Mouse (Mus musculus) heart, postnatal 0 days (tissue): ENCODE results near the gene Alkbh6. TPM values are rescaled to one million over a fixed set of nuclear protein-coding genes. Genes with fewer than 3 reads are reported as not detected.

Experiments
- ATAC-seq: fragments of 200-750 bp; cut with Nextera tagmentation; 2 replicates; pipeline ENCODE4 v1.8.0; 2017; ENCODE audit warnings: low read depth, moderate number of reproducible peaks, moderate library complexity; ENCODE audit not compliant: insufficient read depth
- DNase-seq: peaks from one replicate; pipeline ENCODE4 v3.0.0-alpha.2; 2016; ENCODE audit warnings: low spot score
- H3K27ac ChIP-seq: fragments of 300-500 bp; sonication (generic); 2 replicates; pipeline ENCODE4 v1.5.1; 2014; ENCODE audit warnings: low read depth, mild to moderate bottlenecking
- H3K27me3 ChIP-seq: fragments of 300-500 bp; sonication (generic); 2 replicates; pipeline ENCODE4 v1.6.1; 2014; ENCODE audit warnings: low read length, mixed read lengths; ENCODE audit not compliant: control insufficient read depth, insufficient read depth
- H3K36me3 ChIP-seq: fragments of 300-500 bp; sonication (generic); replicated peaks from 2 replicates; pipeline ENCODE4 v1.6.1; 2014; ENCODE audit warnings: low read length, mixed read lengths; ENCODE audit not compliant: control insufficient read depth, insufficient read depth
- H3K4me1 ChIP-seq: fragments of 300-500 bp; sonication (generic); 2 replicates; pipeline ENCODE4 v1.6.1; 2014; ENCODE audit warnings: antibody characterized with exemption; ENCODE audit not compliant: control insufficient read depth, insufficient read depth
- H3K4me2 ChIP-seq: fragments of 300-500 bp; sonication (generic); 2 replicates; pipeline ENCODE4 v1.6.1; 2014; ENCODE audit warnings: low read depth, mild to moderate bottlenecking, low read length, moderate library complexity
- H3K4me3 ChIP-seq: fragments of 300-500 bp; sonication (generic); 2 replicates; pipeline ENCODE4 v1.5.1; 2014; ENCODE audit warnings: low read depth, low read length
- H3K9ac ChIP-seq: fragments of 300-500 bp; sonication (generic); replicated peaks from 2 replicates; pipeline ENCODE4 v1.6.1; 2014; ENCODE audit warnings: low read depth, low read length, mixed read lengths
- H3K9me3 ChIP-seq: fragments of 300-500 bp; sonication (generic); replicated peaks from 2 replicates; pipeline ENCODE4 v1.6.1; 2016; ENCODE audit warnings: low read length; ENCODE audit not compliant: control insufficient read depth
- CTCF ChIP-seq: IDR thresholded peaks from 2 replicates; pipeline ENCODE4 v1.5.1; 2016; ENCODE audit warnings: antibody characterized with exemption, control low read depth, low read depth
- EP300 ChIP-seq: IDR thresholded peaks from 2 replicates; pipeline ENCODE4 v1.6.1; 2016; ENCODE audit warnings: antibody characterized with exemption, low read depth
- WGBS: fragments of 180-500 bp; shearing (Covaris S2); extraction: QIAGEN DNeasy Blood & Tissue Kit; methylation state at CpG from one replicate; pipeline ENCODE4 v1.1.7; 2014; 5-methylcytosine and 5-hydroxymethylcytosine counted together
- polyA plus RNA-seq: library from polyadenylated mRNA; unstranded; fragments of >200 nt; fragmentation: Nextera tagmentation; extraction: Ambion mirVana; gene quantifications from 2 replicates; pipeline ENCODE4 v1.2.1, GENCODE M21; 2015
- total RNA-seq: library from RNA; depleted of rRNA; stranded (reverse); fragments of >200 nt; gene quantifications from 2 replicates; pipeline ENCODE4 v1.2.3, GENCODE M21; 2014; ENCODE audit warnings: low replicate concordance

The Alkbh6 gene
- total and polyA plus RNA-seq, 2 experiments from 2014 or later, result 40.0 to 63.5 TPM

DNA sequence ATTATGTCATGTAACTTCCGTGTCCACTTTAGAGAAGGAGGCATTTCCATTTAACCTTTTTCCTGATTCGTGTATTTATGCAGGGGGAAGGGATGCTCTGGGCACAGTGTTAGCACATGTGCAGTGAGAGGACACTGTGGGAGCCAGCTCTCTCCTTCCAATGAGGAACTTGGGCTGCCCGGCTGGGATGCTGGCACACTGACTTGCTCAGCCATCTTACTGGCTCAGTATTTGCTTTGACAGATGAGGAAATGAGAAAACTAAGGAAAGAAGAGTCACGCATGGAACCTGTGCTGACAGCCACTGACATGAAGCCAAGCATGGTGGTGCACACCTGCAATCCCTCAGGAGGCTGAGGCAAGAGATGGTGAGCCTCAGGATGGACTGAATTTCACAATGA is 38.9 kb upstream of the Alkbh6 start:
- TF ChIP-seq CTCF (no peak), EP300 (no peak)
- Histone ChIP-seq H3K4me3 (no peak overlapping the region), H3K4me1 (no peaks in the 10 kb centered on the region), H3K27me3 (no peaks in the 10 kb centered on the region), H3K4me2 (no peak overlapping the region), H3K9ac (no peak overlapping the region), H3K9me3 (no peaks in the 10 kb centered on the region), H3K36me3 (peaks cover 18% of the 10 kb centered on the region; the same call in 1 of the 2 replicates), H3K27ac (no peak overlapping the region)
- DNase-seq (no peak), ATAC-seq (no peak)
- 86% methylated on average over 4 of the region's 4 CpGs for WGBS

DNA sequence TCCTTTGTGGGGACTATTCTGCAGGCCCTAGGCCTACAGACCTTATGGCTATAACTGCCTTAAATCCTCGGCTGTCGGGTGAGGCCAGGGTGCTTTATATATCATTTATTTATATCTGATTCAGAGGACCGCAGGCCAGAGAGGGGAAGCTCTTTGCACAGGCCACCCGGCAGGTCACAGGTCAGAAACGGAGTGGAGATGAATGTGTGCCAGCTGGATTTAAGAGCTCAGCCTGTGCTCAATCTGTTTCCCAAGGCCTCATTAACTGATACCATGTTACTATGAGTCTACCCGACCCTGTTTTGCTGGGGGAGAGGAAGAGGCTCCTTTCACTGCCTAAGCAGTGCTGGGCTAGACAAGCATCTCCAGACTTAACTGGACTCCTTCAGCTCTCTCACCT is 34.1 kb upstream of the Alkbh6 start:
- Histone ChIP-seq H3K36me3 (0 out of 2 replicates have a peak, but pooled peaks cover 5% of the 10 kb centered on the region), H3K27me3 (no peaks in the 10 kb centered on the region), H3K9me3 (no peaks in the 10 kb centered on the region), H3K27ac (no peak overlapping the region), H3K4me2 (no peak overlapping the region), H3K4me3 (no peak overlapping the region), H3K9ac (no peak overlapping the region), H3K4me1 (peaks cover 2% of the 10 kb centered on the region)
- 68% methylated on average over 6 of the region's 6 CpGs for WGBS
- no peak for DNase-seq
- TF ChIP-seq EP300, result no peak
- TF ChIP-seq CTCF, result no peak
- no peak for ATAC-seq

DNA sequence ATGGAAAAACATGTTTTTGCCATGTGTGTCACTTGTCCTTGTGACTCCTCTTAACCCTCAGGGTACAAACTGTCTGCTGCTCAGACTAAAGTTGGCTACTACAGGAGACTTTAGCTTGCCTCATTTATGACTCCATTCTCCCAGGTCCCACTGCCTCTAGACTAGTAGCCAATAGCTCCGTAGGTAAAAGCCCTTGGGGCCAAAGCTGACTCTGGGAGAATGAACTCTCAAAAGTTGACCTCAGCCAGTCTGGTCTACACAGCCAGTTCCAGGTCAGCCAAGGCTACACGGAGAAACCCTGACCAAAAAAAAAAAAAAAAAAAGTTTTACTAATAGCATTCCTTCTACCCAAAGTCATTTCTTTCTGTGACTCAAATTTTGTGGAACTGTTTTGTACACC is 29.6 kb upstream of the Alkbh6 start:
- TF ChIP-seq CTCF, result no peak
- no peak for TF ChIP-seq EP300
- H3K36me3 ChIP-seq, result no peaks in the 10 kb centered on the region
- H3K27me3 ChIP-seq, result no peaks in the 10 kb centered on the region
- H3K9me3 ChIP-seq, result no peaks in the 10 kb centered on the region
- ATAC-seq (no peak), DNase-seq (no peak)
- no peak overlapping the region for H3K4me3 ChIP-seq
- H3K4me2 ChIP-seq, result peak overlapping the region; percentile 82; the same call in 1 of the 2 replicates
- H3K27ac ChIP-seq, result no peak overlapping the region
- peaks cover 5% of the 10 kb centered on the region for H3K4me1 ChIP-seq
- WGBS, result 52% methylated on average over 2 of the region's 2 CpGs
- H3K9ac ChIP-seq, result 0 out of 2 replicates have a peak overlapping the region, but pooled peaks have one; percentile 19

DNA sequence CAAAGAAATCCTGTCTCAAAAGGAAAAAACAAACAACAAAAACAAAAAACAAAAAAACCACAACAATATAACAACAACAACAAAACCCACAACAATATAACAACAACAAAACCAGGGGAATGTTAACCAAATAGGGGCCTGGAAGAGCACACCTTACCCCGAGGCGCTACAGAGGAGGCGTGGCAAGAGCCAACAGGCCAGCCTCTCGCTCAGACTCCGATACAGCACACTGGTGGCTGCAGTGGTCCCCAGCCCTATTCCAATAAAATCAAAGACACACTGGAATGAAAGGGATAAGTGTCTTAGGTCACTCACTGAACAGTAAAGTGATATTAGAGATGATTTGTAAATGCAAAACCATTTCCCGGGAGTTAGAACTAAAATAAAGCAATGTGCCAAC is 29.0 kb upstream of the Alkbh6 start:
- Histone ChIP-seq H3K4me1 (peaks cover 5% of the 10 kb centered on the region), H3K27ac (peak overlapping the region; percentile 98; the same call in 1 of the 2 replicates), H3K4me2 (peak overlapping the region; percentile 82), H3K9ac (peak overlapping the region; percentile 51; the same call in 1 of the 2 replicates), H3K9me3 (no peaks in the 10 kb centered on the region), H3K27me3 (no peaks in the 10 kb centered on the region), H3K36me3 (no peaks in the 10 kb centered on the region), H3K4me3 (peak overlapping the region; percentile 77)
- under 1% methylated on average over 6 of the region's 6 CpGs for WGBS
- TF ChIP-seq EP300, result no peak
- no peak for TF ChIP-seq CTCF
- no peak for ATAC-seq
- DNase-seq, result peak; percentile 16

DNA sequence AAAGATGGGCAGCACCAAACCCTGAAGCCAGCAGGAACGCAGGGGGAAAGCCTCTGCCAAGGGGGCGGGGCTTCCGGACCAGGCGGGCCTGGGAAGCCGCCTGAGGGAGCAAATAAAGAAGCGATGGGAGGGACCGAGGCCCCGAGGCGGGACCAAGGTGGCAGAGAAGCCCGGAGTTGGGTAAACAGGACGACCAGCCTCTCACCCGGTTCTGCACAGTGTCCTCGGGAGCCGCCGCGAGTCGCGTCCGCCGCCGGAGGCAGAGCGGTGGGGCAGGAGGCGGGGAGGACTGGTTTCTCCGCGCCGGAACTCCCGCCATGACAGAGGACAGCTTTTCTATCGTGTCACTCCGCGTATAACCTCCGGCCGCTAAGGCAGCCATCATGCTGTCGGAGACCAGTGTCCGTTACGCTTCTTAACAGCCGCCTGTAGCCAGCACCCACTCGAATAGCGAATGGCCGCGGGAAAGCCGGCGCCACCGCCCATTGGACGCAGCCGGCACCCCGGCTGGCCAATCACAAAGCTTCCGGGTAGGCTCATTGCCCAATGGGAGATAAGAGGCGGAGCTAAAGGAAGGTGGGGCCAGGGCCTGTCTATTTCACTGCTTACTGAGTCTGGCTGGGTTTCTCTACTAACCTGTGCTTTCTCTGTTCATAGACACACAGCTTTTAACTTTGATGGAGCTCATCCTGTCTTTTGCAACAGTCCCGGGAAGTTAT is 28.4 kb upstream of the Alkbh6 start, which contains the start of the genes Thap8 and Wdr62:
Gene Thap8, plus strand, starts transcription at position 144 of the 719 bp plus-strand sequence.
Gene Wdr62, minus strand, starts transcription at position 469 of the 719 bp plus-strand sequence.
- Histone ChIP-seq H3K4me1 (peaks cover 5% of the 10 kb centered on the region), H3K4me2 (peak within 1 kb of the TSS; percentile 82), H3K9me3 (no peaks in the 10 kb centered on the region), H3K4me3 (peak within 1 kb of the TSS; percentile 77), H3K36me3 (no peaks in the 10 kb centered on the region), H3K9ac (peak within 1 kb of the TSS; percentile 51), H3K27me3 (no peaks in the 10 kb centered on the region), H3K27ac (peak within 1 kb of the TSS; percentile 98)
- ATAC-seq (peak; percentile 96), DNase-seq (peak; percentile 96)
- TF ChIP-seq EP300 (no peak; the same call in none of the 2 replicates), CTCF (no peak)
- WGBS, result under 1% methylated on average over 49 of the region's 49 CpGs
